Mouse (Mus musculus) forebrain, embryonic 14.5 days (tissue): Measurements from ENCODE around the gene Cryl1. TPM values are rescaled to one million over a fixed set of nuclear protein-coding genes. Genes with fewer than 3 reads are reported as not detected.

Source experiments
- ATAC-seq: fragments of 200-750 bp; cut with Nextera tagmentation; 2 replicates; pipeline ENCODE4 v1.8.0; 2017; ENCODE audit warnings: mild to moderate bottlenecking, moderate library complexity
- DNase-seq: peaks from one replicate; pipeline ENCODE4 v3.0.0-alpha.2; 2015; ENCODE audit warnings: low spot score
- H3K27ac ChIP-seq: fragments of 300-500 bp; sonication (generic); 2 replicates; pipeline ENCODE4 v1.5.1; 2014; ENCODE audit warnings: low read depth, mild to moderate bottlenecking, control low read depth, low read length, moderate library complexity
- H3K27me3 ChIP-seq: fragments of 300-500 bp; sonication (generic); replicated peaks from 2 replicates; pipeline ENCODE4 v1.6.1; 2014; ENCODE audit warnings: low read length, control low read depth, mixed read lengths; ENCODE audit not compliant: control insufficient read depth, insufficient read depth
- H3K36me3 ChIP-seq: fragments of 300-500 bp; sonication (generic); 2 replicates; pipeline ENCODE4 v1.6.1; 2014; ENCODE audit warnings: low read length, control low read depth; ENCODE audit not compliant: control insufficient read depth, insufficient read depth
- H3K4me1 ChIP-seq: fragments of 300-500 bp; sonication (generic); 2 replicates; pipeline ENCODE4 v1.6.1; 2014; ENCODE audit warnings: antibody characterized with exemption, low read length, control low read depth; ENCODE audit not compliant: control insufficient read depth, insufficient read depth
- H3K4me2 ChIP-seq: fragments of 300-500 bp; sonication (generic); 2 replicates; pipeline ENCODE4 v1.6.1; 2014; ENCODE audit warnings: mild to moderate bottlenecking, control low read depth, low read length
- H3K4me3 ChIP-seq: fragments of 300-500 bp; sonication (generic); 2 replicates; pipeline ENCODE4 v1.5.1; 2014; ENCODE audit warnings: low read depth, low read length, control low read depth
- H3K9ac ChIP-seq: fragments of 300-500 bp; sonication (generic); 2 replicates; pipeline ENCODE4 v1.6.1; 2014; ENCODE audit warnings: mild to moderate bottlenecking, low read length, control low read depth, moderate library complexity
- H3K9me3 ChIP-seq: fragments of 300-500 bp; sonication (generic); replicated peaks from 2 replicates; pipeline ENCODE4 v1.6.1; 2016; ENCODE audit warnings: low read length, control low read depth, mixed read lengths; ENCODE audit not compliant: control insufficient read depth
- WGBS: fragments of 180-500 bp; shearing (Covaris S2); extraction: QIAGEN DNeasy Blood & Tissue Kit; methylation state at CpG from one replicate; pipeline ENCODE4 v1.1.7; 2014; 5-methylcytosine and 5-hydroxymethylcytosine counted together
- polyA plus RNA-seq: library from polyadenylated mRNA; unstranded; fragments of >200 nt; fragmentation: Nextera tagmentation; extraction: Ambion mirVana; gene quantifications from 2 replicates; pipeline ENCODE4 v1.2.1, GENCODE M21; 2014

Gene Cryl1
- 9.0 and 9.9 TPM in 2 replicates for polyA plus RNA-seq

DNA sequence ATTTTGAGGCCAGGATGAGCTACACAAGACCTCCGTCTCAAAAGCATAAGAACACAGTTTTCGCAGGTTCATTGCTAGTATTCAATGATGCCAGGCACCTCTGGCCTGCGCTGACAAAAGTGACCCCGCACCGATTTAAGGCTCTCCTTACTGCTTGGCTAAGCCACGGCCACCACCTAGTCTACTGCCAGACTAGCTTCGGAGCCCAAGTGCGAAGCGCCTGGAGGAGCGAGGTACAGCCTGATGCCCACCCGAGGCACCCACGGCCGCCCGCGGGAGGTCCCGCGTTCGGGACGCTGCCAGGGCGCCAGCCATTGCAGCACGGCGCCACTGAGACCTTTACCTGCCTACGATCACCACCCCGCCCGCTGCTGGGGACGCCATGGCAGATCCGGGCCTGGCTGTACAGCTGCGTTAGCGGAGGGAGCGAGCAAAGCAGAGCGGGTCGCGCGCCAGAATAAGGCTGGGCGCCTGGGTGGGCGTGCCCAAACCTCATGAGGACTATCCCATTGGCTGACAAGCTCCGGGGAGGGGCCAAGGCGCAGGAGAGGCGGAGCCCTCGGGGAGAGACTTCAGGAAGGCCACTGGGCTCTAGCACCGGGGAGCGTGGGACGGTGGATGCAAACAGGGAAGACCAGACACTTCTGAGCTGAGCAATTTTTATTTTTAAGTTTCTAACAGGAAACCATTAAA lies at the start of gene Cryl1:
Gene Cryl1 (minus strand): TSS at position 465 of the 693 bp plus-strand sequence.
- Histone ChIP-seq H3K27me3 (no peaks in the 10 kb centered on the region), H3K27ac (no peak within 1 kb of the TSS), H3K4me1 (0 out of 2 replicates have a peak, but pooled peaks cover 2% of the 10 kb centered on the region), H3K4me2 (peak within 1 kb of the TSS; percentile 73), H3K4me3 (peak within 1 kb of the TSS; percentile 55), H3K36me3 (no peaks in the 10 kb centered on the region), H3K9ac (peak within 1 kb of the TSS; percentile 73), H3K9me3 (no peaks in the 10 kb centered on the region)
- 3% methylated on average over 43 of the region's 43 CpGs for WGBS
- ATAC-seq (peak; percentile 100), DNase-seq (peak; percentile 97)

DNA sequence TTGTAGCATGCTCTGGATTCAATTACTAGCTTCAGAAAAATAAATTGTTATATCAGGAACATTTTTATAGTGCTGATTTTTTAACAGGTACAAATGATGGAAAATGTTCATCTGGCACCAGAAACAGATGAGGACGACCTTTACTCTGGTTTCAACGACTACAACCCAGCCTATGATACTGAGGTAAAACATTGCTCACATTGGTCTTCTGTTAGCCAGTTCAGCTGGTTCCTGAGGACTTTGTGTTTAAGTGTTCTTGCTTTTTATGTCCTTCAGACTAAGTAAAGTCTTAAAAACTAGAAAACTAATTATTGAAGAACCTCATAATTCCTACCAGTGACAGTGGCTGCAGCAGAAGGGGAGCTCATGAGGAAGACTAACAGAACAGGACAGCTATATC lies 32.1 kb upstream of the Cryl1 start:
- H3K9ac ChIP-seq = no peak overlapping the region
- ATAC-seq (no peak), DNase-seq (no peak)
- no peak overlapping the region for H3K4me3 ChIP-seq
- H3K36me3 ChIP-seq = peaks cover 5% of the 10 kb centered on the region; the same call in 1 of the 2 replicates
- H3K27ac ChIP-seq = no peak overlapping the region
- no peaks in the 10 kb centered on the region for H3K4me1 ChIP-seq
- H3K27me3 ChIP-seq = no peaks in the 10 kb centered on the region
- H3K4me2 ChIP-seq = no peak overlapping the region
- WGBS = 88% methylated on average over 2 of the region's 2 CpGs
- no peaks in the 10 kb centered on the region for H3K9me3 ChIP-seq

DNA sequence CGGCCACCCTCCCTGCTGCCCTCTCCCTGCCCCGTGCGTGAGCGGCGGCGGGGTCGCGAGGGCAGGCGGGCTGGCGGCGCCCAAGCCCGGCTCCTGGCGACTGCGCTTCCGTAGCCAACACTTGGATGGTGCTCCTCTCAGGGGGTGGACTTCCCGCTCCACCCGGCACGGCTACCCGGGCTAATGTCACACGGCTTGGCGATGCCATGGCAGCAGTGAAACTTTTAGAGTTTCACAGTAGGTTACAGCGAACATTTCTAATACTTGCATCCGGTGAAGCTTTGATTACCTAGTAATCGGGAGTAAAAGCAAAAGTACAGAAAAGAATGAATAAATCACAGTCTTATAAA lies 25.9 kb upstream of the Cryl1 start:
- Histone ChIP-seq H3K27ac (0 out of 2 replicates have a peak overlapping the region, but pooled peaks have one; percentile 48), H3K9ac (peak overlapping the region; percentile 80), H3K4me2 (peak overlapping the region; percentile 74), H3K36me3 (no peaks in the 10 kb centered on the region), H3K4me3 (peak overlapping the region; percentile 83), H3K27me3 (no peaks in the 10 kb centered on the region), H3K4me1 (no peaks in the 10 kb centered on the region; the same call in 1 of the 2 replicates), H3K9me3 (no peaks in the 10 kb centered on the region)
- DNase-seq = no peak
- peak; percentile 86 for ATAC-seq
- 1% methylated on average over 24 of the region's 24 CpGs for WGBS

DNA sequence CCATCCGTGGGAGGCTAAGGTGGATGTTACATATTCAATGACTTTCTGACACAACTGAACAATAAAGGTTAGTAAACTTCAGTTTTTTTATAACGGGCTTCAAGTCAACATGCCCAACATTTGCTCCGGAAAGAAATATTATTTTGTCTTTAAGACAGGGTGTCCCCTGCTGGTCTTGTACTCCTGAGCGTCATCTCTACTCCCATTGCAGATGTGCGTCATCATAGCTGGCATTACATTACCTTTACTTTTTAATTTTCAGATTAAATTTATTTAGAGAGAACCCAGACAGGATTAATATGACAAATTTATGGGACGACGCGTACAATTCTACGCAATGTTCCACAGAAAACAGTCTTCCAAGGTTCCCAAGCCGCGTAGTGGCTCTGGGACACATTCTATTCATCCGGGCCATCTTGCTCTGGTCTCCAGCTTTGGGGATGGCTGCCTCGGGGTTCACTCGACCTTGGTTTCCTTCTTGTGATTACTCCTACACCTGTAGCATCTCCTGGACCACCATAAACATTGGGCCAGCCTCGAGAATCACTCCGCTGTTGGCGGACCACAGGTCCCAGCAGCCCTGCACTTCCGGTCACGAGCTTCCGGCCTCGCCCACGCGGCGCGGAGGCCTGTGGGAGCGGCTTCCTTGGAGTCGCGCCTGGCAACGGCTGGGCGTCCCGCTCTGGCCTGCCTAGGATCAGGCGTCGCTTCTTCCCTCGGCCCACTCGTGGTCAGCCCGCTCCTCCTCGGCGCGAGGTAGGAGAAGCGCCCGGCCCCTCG lies 25.3 kb upstream of the Cryl1 start, which contains the start of gene Ift88:
Gene Ift88 (plus strand): TSS at position 631 of the 780 bp plus-strand sequence.
- Histone ChIP-seq H3K36me3 (no peaks in the 10 kb centered on the region), H3K4me1 (no peaks in the 10 kb centered on the region; the same call in 1 of the 2 replicates), H3K4me3 (peak within 1 kb of the TSS; percentile 83), H3K27me3 (no peaks in the 10 kb centered on the region), H3K27ac (0 out of 2 replicates have a peak within 1 kb of the TSS, but pooled peaks have one; percentile 48), H3K9me3 (no peaks in the 10 kb centered on the region), H3K9ac (peak within 1 kb of the TSS; percentile 80), H3K4me2 (peak within 1 kb of the TSS; percentile 74)
- ATAC-seq = peak; percentile 100
- peak; percentile 94 for DNase-seq
- 4% methylated on average over 42 of the region's 42 CpGs for WGBS

DNA sequence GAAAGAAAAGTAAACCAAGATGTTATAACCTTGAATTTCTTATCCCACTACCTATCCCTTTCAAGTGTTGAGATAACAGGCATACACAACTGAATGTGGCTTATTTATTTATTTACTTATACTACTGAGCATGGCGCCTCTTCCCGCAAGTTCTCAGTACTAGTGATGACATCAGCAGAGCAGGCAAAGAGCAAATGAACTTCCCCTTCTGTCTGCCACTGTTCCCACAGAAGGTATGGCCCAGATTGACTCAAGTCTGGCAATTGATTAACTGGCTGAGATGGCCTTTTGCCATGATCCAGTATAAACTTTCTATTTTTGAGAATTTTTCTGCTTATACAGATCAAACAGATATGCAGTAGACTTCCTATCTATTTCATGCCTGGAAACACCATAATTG lies 18.9 kb upstream of the Cryl1 start:
- Histone ChIP-seq H3K4me2 (no peak overlapping the region), H3K9ac (no peak overlapping the region), H3K27ac (no peak overlapping the region), H3K4me3 (no peak overlapping the region), H3K27me3 (no peaks in the 10 kb centered on the region), H3K4me1 (no peaks in the 10 kb centered on the region), H3K36me3 (no peaks in the 10 kb centered on the region), H3K9me3 (no peaks in the 10 kb centered on the region)
- DNase-seq = no peak
- ATAC-seq = no peak
- 91% methylated on average over 2 of the region's 2 CpGs for WGBS

DNA sequence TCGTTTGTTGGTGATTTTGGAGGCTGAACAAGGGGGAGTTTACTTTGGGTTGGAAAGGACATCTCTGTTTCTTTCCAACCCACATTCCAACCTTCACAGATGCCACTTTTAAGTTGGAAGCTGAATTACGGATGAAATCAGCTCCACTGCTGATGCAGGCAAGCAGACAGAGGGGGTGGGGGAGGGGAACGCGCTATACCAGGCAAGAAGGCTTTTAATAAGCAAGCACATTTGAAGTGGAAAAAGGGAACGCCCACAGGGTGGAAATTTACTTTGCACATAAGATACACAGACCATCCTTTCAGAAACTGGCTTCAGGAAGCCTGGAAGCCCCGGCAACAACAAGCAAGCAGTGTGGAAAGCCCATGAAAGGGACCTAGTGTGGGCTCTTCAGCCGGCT lies 13.8 kb upstream of the Cryl1 start:
- ATAC-seq (no peak; the same call in 1 of the 2 replicates), DNase-seq (peak; percentile 47)
- Histone ChIP-seq H3K27ac (no peak overlapping the region), H3K4me2 (no peak overlapping the region), H3K4me1 (no peaks in the 10 kb centered on the region), H3K9me3 (no peaks in the 10 kb centered on the region), H3K4me3 (no peak overlapping the region), H3K9ac (no peak overlapping the region), H3K36me3 (no peaks in the 10 kb centered on the region), H3K27me3 (no peaks in the 10 kb centered on the region)
- 48% methylated on average over 7 of the region's 7 CpGs for WGBS

DNA sequence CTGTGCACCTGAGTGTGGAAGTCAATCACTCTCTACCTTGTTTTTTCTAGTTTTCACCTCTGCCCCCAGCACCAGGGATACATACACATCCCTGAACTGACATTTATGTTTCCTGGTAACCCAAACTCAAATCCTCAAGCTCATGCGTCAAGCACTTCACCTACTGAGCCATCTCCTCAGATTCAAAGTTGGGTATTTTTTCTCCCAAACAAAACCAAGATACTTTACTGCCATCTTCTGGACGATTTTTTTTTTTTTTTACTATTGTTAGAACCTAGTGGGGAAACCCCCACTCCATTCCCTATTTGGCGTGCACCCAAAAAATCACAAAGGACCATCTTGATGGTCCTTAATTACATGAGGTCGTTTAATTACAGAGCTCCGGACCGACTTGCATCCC lies 10.8 kb upstream of the Cryl1 start:
- no peak overlapping the region for H3K9ac ChIP-seq

DNA sequence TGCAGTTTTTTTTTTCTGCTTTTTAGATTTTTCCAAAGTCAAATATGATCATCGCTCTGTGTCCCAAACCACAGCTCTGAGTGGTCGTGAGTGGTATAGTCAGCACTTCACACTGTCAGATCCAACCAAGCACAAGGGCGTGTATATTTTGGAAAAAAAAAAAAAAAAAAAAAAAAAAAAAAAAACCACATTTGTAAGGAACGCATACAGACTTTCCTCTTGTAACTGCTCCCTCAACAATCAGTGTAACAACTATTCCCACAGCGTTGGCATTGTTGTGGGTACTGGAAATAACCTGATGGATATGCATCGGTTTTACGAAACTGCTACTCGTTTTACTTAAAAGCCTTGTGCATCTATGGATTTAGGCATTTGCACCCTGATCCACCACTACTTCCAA lies 9.8 kb upstream of the Cryl1 start:
- no peaks in the 10 kb centered on the region for H3K27me3 ChIP-seq
- H3K4me3 ChIP-seq = no peak overlapping the region
- H3K9ac ChIP-seq = no peak overlapping the region
- DNase-seq = no peak
- 80% methylated on average over 8 of the region's 8 CpGs for WGBS
- no peak overlapping the region for H3K4me2 ChIP-seq
- H3K4me1 ChIP-seq = no peaks in the 10 kb centered on the region
- ATAC-seq = no peak
- no peak overlapping the region for H3K27ac ChIP-seq
- H3K9me3 ChIP-seq = no peaks in the 10 kb centered on the region
- H3K36me3 ChIP-seq = no peaks in the 10 kb centered on the region

More for the DNA sequence above, 10.8 kb upstream of the Cryl1 start:
- H3K9me3 ChIP-seq = no peaks in the 10 kb centered on the region
- no peak overlapping the region for H3K4me3 ChIP-seq
- H3K27me3 ChIP-seq = no peaks in the 10 kb centered on the region
- DNase-seq = peak; percentile 87
- H3K36me3 ChIP-seq = no peaks in the 10 kb centered on the region
- ATAC-seq = peak; percentile 40; the same call in 1 of the 2 replicates
- 0 out of 2 replicates have a peak overlapping the region, but pooled peaks have one; percentile 7 for H3K4me2 ChIP-seq
- 7% methylated on average over 6 of the region's 6 CpGs for WGBS
- no peak overlapping the region for H3K27ac ChIP-seq
- H3K4me1 ChIP-seq = no peaks in the 10 kb centered on the region
